Mouse (Mus musculus) MEL (cell line): ENCODE data around the gene Gatb.

Source experiments
- CTCF ChIP-seq, 3 experiments: IDR thresholded peaks in 2 of 3; conservative IDR thresholded peaks in 1 of 3; 2 replicates each; pipeline ENCODE4 v1.5.1; 2011 to 2012; ENCODE audit warnings: low read length in 3 of 3, low read depth in 2 of 3, mild to moderate bottlenecking in 2 of 3, improper control_type of control experiment in 1 of 3, inconsistent platforms in 1 of 3, mixed read lengths in 1 of 3, moderate library complexity in 1 of 3; ENCODE audit not compliant: control insufficient read depth in 1 of 3, insufficient read depth in 1 of 3, poor library complexity in 1 of 3, severe bottlenecking in 1 of 3
- EP300 ChIP-seq, 2 experiments: IDR thresholded peaks; 2 replicates each; pipeline ENCODE4 v1.6.1; 2011; ENCODE audit warnings: improper control_type of control experiment in 2 of 2, low read length in 2 of 2, low read depth in 1 of 2, mild to moderate bottlenecking in 1 of 2
- TBP ChIP-seq: IDR thresholded peaks from 2 replicates; pipeline ENCODE4 v1.8.0; 2011; ENCODE audit warnings: low read depth, low read length, improper control_type of control experiment

DNA sequence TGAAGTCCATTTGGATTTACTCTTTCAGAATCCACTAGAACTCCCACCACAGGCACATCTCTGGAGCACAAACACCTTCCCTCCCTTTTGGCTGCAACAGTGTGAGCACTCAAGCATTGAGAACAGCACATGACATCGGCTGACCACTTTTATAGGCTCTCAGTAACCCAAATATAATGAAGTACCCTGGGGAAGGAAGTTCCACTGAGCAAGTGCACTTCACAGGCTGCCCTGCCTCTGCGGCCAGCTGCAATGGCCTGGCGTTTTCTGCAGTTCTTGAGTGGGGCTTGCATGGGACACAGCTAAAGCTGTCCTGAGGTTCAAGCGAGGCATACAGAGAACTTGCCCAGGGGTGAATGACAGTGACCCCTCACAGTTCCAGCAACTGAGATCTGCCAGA, 117.2 kb downstream of the Gatb start:
- TF ChIP-seq CTCF (IDR thresholded peaks at IDR 0.05 in 2 of 3, conservative IDR thresholded peaks at IDR 0.05 in 1 of 3; ENCODE audit: control insufficient read depth in 1 of 3, insufficient read depth in 1 of 3, low read depth in 2 of 3, low read length in 3 of 3, poor library complexity in 1 of 3, severe bottlenecking in 1 of 3): no peak
- TF ChIP-seq TBP: no peak
- TF ChIP-seq EP300 (IDR thresholded peaks at IDR 0.05; ENCODE audit: low read depth in 1 of 2, low read length in 2 of 2): no peak
